Mouse (Mus musculus) G1E (cell line): ENCODE results near the gene Ric8b. TPM values are rescaled to one million over a fixed set of nuclear protein-coding genes. Genes with fewer than 3 reads are reported as not detected.

Experiments
- ATAC-seq: 2 replicates; pipeline ENCODE4 v1.8.0; 2016; ENCODE audit warnings: mild to moderate bottlenecking; ENCODE audit not compliant: insufficient number of reproducible peaks, poor library complexity, low FRiP score, severe bottlenecking; ENCODE audit errors: extremely low read depth
- DNase-seq: peaks from one replicate; pipeline ENCODE4 v3.0.0; 2012; ENCODE audit warnings: low spot score
- H3K27me3 ChIP-seq: 2 replicates; pipeline ENCODE4 v1.6.1; 2012; ENCODE audit warnings: mild to moderate bottlenecking, low read length, inconsistent platforms; ENCODE audit not compliant: insufficient read depth
- H3K36me3 ChIP-seq: replicated peaks from 2 replicates; pipeline ENCODE3; 2012; ENCODE audit warnings: mild to moderate bottlenecking, inconsistent platforms
- H3K4me1 ChIP-seq: 2 replicates; pipeline ENCODE4 v1.6.1; 2012; ENCODE audit warnings: low read depth, low read length, inconsistent platforms, mixed read lengths; ENCODE audit not compliant: insufficient read depth
- H3K4me3 ChIP-seq: 2 replicates; pipeline ENCODE4 v1.5.1; 2012; ENCODE audit warnings: low read depth, mild to moderate bottlenecking, inconsistent platforms, low read length, moderate library complexity, mixed read lengths
- H3K9me3 ChIP-seq: replicated peaks from 2 replicates; pipeline ENCODE4 v1.6.1; 2012; ENCODE audit warnings: inconsistent platforms
- CTCF ChIP-seq: IDR thresholded peaks from 2 replicates; pipeline ENCODE4 v1.5.1; 2012; ENCODE audit warnings: low read depth, low read length, inconsistent platforms, mixed read lengths
- GATA1 ChIP-seq: IDR thresholded peaks from 2 replicates; pipeline ENCODE4 v1.6.1; 2012; ENCODE audit warnings: borderline replicate concordance, low read length, inconsistent platforms, mixed read lengths
- GATA2 ChIP-seq: IDR thresholded peaks from 2 replicates; pipeline ENCODE4 v1.6.1; 2012; ENCODE audit warnings: low read depth, low read length, inconsistent platforms, borderline replicate concordance
- POLR2AphosphoS5 ChIP-seq: IDR thresholded peaks from 2 replicates; pipeline ENCODE4 v1.6.1; 2012; ENCODE audit warnings: low read depth, low read length, inconsistent platforms; ENCODE audit not compliant: insufficient replicate concordance
- TAL1 ChIP-seq: conservative IDR thresholded peaks from 2 replicates; pipeline ENCODE4 v1.6.1; 2012; ENCODE audit warnings: low read depth, low read length, inconsistent platforms, mixed read lengths
- polyA plus RNA-seq: library from polyadenylated mRNA; stranded (reverse); fragments of >175 nt; gene quantifications from 2 replicates; pipeline ENCODE4 v1.2.3, GENCODE M21; 2012
- total RNA-seq, 2 experiments: library from RNA; stranded (forward) in 1 of 2; stranded (reverse) in 1 of 2; fragments of 200-1000 nt in 1 of 2; fragments of >200 nt in 1 of 2; fragmentation: Nextera tagmentation in 1 of 2; gene quantifications; 2 replicates each; pipeline ENCODE4 v1.2.3; 2014 to 2017

Gene Ric8b
- total and polyA plus RNA-seq, 3 experiments, result 2.0 to 16.2 (median 15.2) TPM

- Histone ChIP-seq H3K9me3 (no peaks in the 10 kb centered on the region), H3K27me3 (peaks cover 59% of the 10 kb centered on the region), H3K4me1 (peaks cover 5% of the 10 kb centered on the region; the same call in 1 of the 2 replicates), H3K36me3 (no peaks in the 10 kb centered on the region), H3K4me3 (no peak overlapping the region)
- DNase-seq, result no peak
- ATAC-seq, result no peak
- TF ChIP-seq TAL1 (no peak), CTCF (no peak), GATA1 (no peak), POLR2AphosphoS5 (no peak), GATA2 (no peak)
Measured at GRCm38 (mm10) chr10:84908006-84908405, 9.4 kb upstream of the Ric8b start.

GRCm38 (mm10) chr10:84908471-84908870 lies 8.9 kb upstream of the Ric8b start:
- Histone ChIP-seq H3K27me3 (peaks cover 55% of the 10 kb centered on the region), H3K4me1 (peaks cover 3% of the 10 kb centered on the region; the same call in 1 of the 2 replicates), H3K9me3 (no peaks in the 10 kb centered on the region), H3K36me3 (no peaks in the 10 kb centered on the region), H3K4me3 (no peak overlapping the region)
- TF ChIP-seq TAL1 (no peak), GATA2 (no peak), CTCF (no peak), POLR2AphosphoS5 (no peak), GATA1 (no peak)
- DNase-seq (no peak), ATAC-seq (no peak)

DNA sequence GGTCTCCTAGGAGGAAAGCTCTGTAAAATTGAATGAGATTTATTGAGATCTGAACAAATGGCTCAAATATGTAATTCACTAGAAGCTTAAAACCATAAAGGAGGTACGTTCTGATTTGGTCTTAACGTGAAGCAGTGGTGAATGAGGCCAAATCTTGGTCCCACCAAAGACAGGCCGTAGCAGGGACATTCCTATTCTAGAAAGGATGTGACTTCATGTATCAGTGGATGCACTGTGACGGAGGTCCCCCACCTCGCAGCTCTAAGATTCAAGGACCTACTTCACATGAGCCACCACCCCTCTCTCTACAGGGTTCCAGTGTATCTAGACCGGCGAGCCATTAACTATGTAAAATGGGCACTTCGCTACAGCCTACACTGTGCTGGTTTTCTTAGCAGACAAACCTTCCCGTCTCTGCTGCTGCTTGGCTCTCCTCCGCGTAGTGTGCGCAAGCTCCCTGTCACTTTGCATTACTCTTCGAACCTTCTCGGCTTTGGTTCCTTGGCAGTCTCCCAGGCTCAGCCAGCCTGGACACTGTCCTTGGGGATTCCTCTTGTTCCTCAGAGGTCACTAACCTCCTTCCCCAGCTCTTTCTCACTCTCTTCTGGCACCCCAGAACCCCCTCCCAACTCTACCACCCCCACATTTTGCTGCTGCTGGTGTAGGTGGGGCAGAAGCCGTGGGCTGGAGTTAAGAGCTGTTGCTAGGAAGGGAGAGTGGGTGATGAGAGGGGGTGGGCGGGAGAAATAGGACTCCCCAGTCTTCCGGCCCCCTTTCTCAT lies 8.2 kb upstream of the Ric8b start:
- no peak for ATAC-seq
- H3K4me1 ChIP-seq, result no peaks in the 10 kb centered on the region
- no peak for DNase-seq
- H3K9me3 ChIP-seq, result no peaks in the 10 kb centered on the region
- no peaks in the 10 kb centered on the region for H3K36me3 ChIP-seq
- TF ChIP-seq GATA1, result no peak
- TF ChIP-seq CTCF, result no peak
- no peak for TF ChIP-seq POLR2AphosphoS5
- TF ChIP-seq TAL1, result no peak
- TF ChIP-seq GATA2, result no peak
- H3K27me3 ChIP-seq, result peaks cover 48% of the 10 kb centered on the region
- H3K4me3 ChIP-seq, result no peak overlapping the region

- ATAC-seq (no peak), DNase-seq (no peak)
- Histone ChIP-seq H3K4me1 (no peaks in the 10 kb centered on the region), H3K9me3 (no peaks in the 10 kb centered on the region), H3K4me3 (no peak overlapping the region), H3K36me3 (no peaks in the 10 kb centered on the region), H3K27me3 (peaks cover 42% of the 10 kb centered on the region)
- no peak for TF ChIP-seq GATA2
Measured at GRCm38 (mm10) chr10:84910194-84910593, 7.2 kb upstream of the Ric8b start.

DNA sequence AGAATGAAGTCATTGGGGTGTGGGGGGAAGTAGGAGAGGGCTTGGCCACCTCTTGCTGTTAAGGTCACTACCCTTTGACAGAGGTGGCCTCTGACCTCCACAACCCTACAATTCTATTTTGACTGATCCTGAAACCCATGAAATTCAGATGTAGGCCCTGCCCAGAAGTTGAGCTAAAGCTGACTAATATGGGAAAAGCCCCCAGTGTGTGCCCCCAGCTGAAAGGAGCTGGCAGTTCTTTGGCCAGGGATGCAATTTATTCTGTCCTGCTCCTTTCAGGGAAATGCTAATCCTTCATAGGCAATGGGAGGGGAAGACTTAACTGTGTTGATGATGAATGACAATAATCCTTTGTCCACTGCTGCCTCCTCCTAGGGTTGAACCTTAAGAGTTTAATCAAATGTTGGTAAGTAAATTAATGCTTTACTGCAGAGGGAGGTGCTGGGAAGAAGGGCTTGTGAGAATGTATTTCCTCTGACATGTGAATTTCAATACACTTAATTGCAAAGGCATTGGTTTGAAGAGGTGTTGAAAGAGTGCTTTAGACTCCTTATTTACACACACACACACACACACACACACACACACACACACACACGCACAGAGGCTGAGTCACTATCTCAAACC lies 6.5 kb upstream of the Ric8b start:
- Histone ChIP-seq H3K36me3 (no peaks in the 10 kb centered on the region), H3K4me3 (no peak overlapping the region), H3K9me3 (no peaks in the 10 kb centered on the region), H3K4me1 (peaks cover 3% of the 10 kb centered on the region; the same call in 1 of the 2 replicates), H3K27me3 (peaks cover 36% of the 10 kb centered on the region)
- ATAC-seq (no peak), DNase-seq (no peak)
- TF ChIP-seq GATA1 (no peak), CTCF (no peak), GATA2 (no peak), TAL1 (no peak), POLR2AphosphoS5 (no peak)

- TF ChIP-seq POLR2AphosphoS5 (no peak), CTCF (no peak), GATA1 (no peak), TAL1 (no peak), GATA2 (no peak)
- no peak for ATAC-seq
- Histone ChIP-seq H3K36me3 (no peaks in the 10 kb centered on the region), H3K9me3 (no peaks in the 10 kb centered on the region), H3K27me3 (peaks cover 23% of the 10 kb centered on the region), H3K4me1 (peaks cover 8% of the 10 kb centered on the region), H3K4me3 (no peak overlapping the region)
- DNase-seq, result no peak
Measured at GRCm38 (mm10) chr10:84913148-84913547, 4.3 kb upstream of the Ric8b start.
